Mouse (Mus musculus) megakaryocyte, embryonic 14.5 days (primary cell): ENCODE measurements around the gene Aamdc.

ENCODE experiments used
- FLI1 ChIP-seq: IDR thresholded peaks from 2 replicates; pipeline ENCODE4 v1.6.1; 2012; ENCODE audit warnings: low read length, inconsistent platforms, mixed read lengths
- GATA1 ChIP-seq: IDR thresholded peaks from 3 replicates; pipeline ENCODE4 v1.6.1; 2012; ENCODE audit warnings: mixed read lengths, low read length, inconsistent platforms, borderline replicate concordance

GRCm38 (mm10) chr7:97598548-97598947, 19.3 kb upstream of the Aamdc start:
- TF ChIP-seq GATA1 (no peak), FLI1 (no peak)
